Mouse (Mus musculus) duodenum, adult 2 months (tissue): ENCODE data around the gene Olfr1564. TPM values are rescaled to one million over a fixed set of nuclear protein-coding genes. Genes with fewer than 3 reads are reported as not detected.

Experiments used
- polyA plus RNA-seq: library from polyadenylated mRNA; depleted of rRNA; stranded (reverse); fragments of >200 nt; gene quantifications from 2 replicates; pipeline ENCODE4 v1.2.3, GENCODE M21; 2012; ENCODE audit warnings: low replicate concordance; rRNA removed

The Olfr1564 gene
- not detected in 2 replicates for polyA plus RNA-seq

GRCm38 (mm10) chr17:33221590-33221989 is at the start of gene Olfr1564:
TSS of gene Olfr1564 (minus strand) at chr17:33221690.

GRCm38 (mm10) chr17:33264376-33264775 is 42.9 kb upstream of the Olfr1564 start, which contains the start of gene Olfr63:
TSS of gene Olfr63 (plus strand) at chr17:33264676.

GRCm38 (mm10) chr17:33254530-33255318 is 33.2 kb upstream of the Olfr1564 start, which contains the start of gene Zfp955a:
TSS of gene Zfp955a (minus strand) at chr17:33255145.

DNA sequence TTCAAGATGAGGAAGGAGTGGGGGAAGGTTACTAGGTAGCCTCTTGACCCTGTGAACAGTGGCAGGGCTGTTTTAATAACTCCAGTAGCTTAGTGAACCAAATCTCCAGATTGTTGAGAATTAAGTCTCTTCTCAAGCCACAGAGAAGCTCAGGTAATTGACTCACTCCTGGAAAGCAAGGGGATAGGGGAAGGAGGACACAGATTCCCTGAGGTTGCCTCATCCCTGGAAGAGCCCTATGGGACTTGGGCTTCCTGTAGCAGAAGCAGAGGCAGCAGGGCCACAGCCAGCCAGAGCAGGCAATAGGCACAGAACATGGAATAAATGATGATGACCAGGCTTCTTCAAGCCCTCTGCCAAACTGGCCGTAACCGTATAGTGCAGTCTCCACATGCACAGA is 30.5 kb downstream of the Olfr1564 start, which contains the start of gene Olfr239:
Gene Olfr239 (plus strand): TSS at position 301 of the 400 bp plus-strand sequence.

DNA sequence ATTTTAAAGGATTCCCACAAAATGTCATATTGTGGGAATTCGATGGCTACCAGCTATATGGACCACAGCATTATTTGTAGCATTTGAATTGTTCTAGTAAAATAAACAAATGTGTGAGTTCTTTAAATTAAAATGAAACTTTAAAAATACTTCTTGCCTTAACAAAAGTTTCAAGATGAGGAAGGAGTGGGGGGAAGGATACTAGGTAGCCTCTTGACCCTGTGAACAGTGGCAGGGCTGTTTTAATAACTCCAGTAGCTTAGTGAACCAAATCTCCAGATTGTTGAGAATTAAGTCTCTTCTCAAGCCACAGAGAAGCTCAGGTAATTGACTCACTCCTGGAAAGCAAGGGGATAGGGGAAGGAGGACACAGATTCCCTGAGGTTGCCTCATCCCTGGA is 53.3 kb downstream of the Olfr1564 start, which contains the start of gene Olfr55:
Gene Olfr55 (plus strand): TSS at position 301 of the 400 bp plus-strand sequence.

Other genes starting within 250 kb of the Olfr1564 start
- 0.45 and 0.47 TPM in 2 replicates for gene Zfp952, start 228.6 kb downstream of the Olfr1564 start, polyA plus RNA-seq
- 0.02 TPM in 1 of 2 replicates, not detected in the other for gene Zfp763, start 188.3 kb downstream of the Olfr1564 start, polyA plus RNA-seq
- gene 4921501E09Rik, start 153.6 kb downstream of the Olfr1564 start, polyA plus RNA-seq: not detected in 2 replicates
- gene Zfp563, start 132.4 kb downstream of the Olfr1564 start, polyA plus RNA-seq: 0.26 and 0.46 TPM in 2 replicates
- not detected in 2 replicates for gene Morc2b, start 82.0 kb downstream of the Olfr1564 start, polyA plus RNA-seq
- gene Olfr55, start 53.2 kb downstream of the Olfr1564 start, polyA plus RNA-seq: not detected in 2 replicates
- gene Olfr239, start 30.4 kb downstream of the Olfr1564 start, polyA plus RNA-seq: not detected in 2 replicates
- 0.06 and 0.11 TPM in 2 replicates for gene Zfp955a, start 33.5 kb upstream of the Olfr1564 start, polyA plus RNA-seq
- gene Olfr63, start 43.0 kb upstream of the Olfr1564 start, polyA plus RNA-seq: not detected in 2 replicates
- 0.31 and 0.41 TPM in 2 replicates for gene Zfp955b, start 67.9 kb upstream of the Olfr1564 start, polyA plus RNA-seq
- gene Zfp81, start 137.2 kb upstream of the Olfr1564 start, polyA plus RNA-seq: 0.08 and 0.15 TPM in 2 replicates
- 0.08 and 0.42 TPM in 2 replicates for gene Zfp101, start 173.0 kb upstream of the Olfr1564 start, polyA plus RNA-seq
- 0.11 TPM in 1 of 2 replicates, not detected in the other for gene Actl9, start 211.2 kb upstream of the Olfr1564 start, polyA plus RNA-seq